Mouse (Mus musculus): Measurements from ENCODE around the gene Ckm.

The Ckm gene

GRCm38 (mm10) chr7:19432475-19432874 is 27.9 kb downstream of the Ckm start:
- no peak for DNase-seq (ENCODE audit: low spot score)

GRCm38 (mm10) chr7:19436276-19436675 is 31.7 kb downstream of the Ckm start:
- DNase-seq (ENCODE audit: low spot score): no peak

DNA sequence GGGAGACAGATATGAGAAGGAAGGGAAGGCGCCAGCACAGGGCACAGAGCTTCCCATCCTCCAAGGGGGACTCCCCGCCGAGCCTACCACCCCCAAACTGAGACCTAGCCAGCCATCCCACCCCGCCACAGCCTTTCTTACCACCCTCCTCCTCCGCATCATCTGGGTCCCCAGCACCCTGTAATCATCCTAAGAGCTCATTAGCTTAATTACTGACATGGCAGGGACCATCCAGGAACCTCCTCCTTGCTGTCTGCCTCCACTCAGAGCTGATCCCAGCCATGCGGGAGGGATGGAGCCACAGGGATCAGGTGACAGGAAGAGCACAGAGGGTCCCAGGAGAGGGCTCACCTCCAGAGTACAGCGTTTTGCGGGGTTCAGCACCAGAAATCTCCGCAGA is 32.5 kb downstream of the Ckm start:
- no peak for DNase-seq (ENCODE audit: low spot score)

DNA sequence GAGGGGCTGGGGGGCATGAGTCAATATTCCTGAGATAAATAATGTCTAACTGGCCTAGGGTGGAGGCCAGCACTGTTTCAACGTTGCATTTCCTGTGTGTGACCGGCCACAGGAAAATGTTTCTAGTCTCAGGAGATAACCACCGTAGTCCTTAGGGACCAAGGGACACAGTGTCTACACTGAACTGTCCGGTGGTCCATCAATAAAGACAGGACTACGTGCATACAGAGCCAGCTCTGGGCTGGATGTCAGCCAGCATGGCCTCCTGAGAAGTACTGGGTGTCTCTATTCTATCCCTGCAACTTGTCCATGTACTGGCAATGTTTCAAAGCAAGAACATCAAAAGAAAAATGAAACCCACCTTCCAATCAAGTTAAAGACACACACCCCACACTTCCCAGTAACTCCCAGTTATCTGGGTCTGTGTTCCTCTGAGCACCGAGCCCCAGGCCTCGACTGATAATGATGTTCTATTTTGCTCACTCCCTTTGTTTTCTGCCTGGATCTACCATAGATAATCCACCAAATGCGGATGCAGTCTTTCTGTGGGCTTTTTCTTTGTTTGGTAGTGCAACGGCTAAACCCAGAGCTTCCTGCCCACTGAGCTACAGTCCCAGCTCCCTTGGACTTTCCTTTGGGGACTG is 37.0 kb downstream of the Ckm start:
- DNase-seq (ENCODE audit: low spot score): no peak

- peak; percentile 35 for DNase-seq (ENCODE audit: low spot score)
Measured at GRCm38 (mm10) chr7:19443344-19443743, 38.8 kb downstream of the Ckm start.

DNA sequence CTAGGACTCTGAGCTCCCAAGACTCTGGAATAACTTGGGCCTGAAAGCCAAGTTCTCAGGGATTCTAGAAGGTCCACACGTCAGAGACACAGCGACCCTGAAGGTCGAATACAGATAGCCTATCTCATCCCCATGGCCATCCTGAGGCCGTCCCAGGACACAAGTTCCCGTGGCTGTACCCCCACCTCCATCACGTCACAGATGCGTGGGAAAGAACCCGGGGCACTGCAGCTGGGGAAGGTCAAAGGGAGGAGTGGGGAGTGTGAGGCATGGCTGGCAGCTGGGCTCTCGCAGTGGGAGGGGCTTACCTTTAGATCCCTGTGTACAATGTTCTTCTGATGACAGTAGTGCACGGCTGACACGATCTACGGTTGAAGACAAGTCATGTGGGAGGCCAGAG is 40.2 kb downstream of the Ckm start:
- peak; percentile 80 for DNase-seq (ENCODE audit: low spot score)

GRCm38 (mm10) chr7:19447689-19448088 is 43.1 kb downstream of the Ckm start:
- DNase-seq (ENCODE audit: low spot score): no peak

GRCm38 (mm10) chr7:19449165-19449564 is 44.6 kb downstream of the Ckm start:
- DNase-seq (ENCODE audit: low spot score): no peak

DNA sequence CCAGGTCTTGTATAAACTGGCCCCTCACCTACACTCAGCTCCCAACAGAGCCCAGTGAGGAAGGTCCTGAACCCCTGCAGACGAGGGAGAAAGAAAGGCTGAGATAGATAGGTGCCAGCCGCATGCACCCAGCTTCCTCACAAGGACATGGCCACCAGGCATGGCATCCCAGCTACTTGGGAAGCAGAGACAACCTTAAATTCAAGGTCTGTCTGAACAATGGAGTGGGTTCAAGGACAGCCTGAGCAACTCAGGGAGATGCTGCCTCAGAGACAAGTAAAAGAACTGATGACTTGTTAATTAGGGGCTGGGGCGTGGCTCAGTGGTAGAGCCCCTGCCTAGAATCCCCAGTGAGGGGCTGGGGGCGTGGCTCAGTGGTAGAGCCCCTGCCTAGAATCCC is 50.6 kb downstream of the Ckm start:
- DNase-seq (ENCODE audit: low spot score): peak; percentile 22

DNA sequence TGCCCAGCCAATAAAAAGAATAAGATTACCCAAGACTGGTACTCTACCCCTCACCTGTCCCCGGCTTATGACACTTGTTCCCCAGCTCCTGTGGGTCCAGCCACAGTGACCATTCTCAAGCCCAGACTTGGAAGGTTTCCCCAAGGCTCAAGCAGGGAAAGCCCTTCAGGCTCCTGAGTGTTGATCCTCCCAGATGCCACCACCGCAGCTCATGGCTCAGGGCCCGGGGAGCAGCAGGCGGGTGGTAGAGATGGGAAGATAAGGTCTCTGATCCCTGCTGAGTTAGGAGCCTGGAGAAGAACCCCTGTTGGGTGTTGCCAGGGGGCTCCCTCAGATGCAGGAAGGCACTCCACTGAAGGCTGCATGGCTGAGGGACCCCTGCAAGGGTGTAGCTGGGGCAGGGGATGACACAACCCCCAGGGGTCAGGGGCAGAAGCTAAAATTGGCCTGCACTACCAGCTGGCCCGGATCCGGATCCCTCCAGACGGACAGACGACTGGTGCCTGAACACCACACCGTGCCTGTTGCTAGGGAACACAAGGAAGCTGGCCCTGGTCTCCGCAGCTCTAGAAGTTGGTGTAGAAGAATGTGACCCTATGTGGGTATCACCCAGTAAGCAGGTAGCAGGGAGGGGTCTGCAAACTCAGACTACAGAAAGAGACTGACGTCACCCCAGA is 51.4 kb downstream of the Ckm start:
- DNase-seq (ENCODE audit: low spot score): no peak

DNA sequence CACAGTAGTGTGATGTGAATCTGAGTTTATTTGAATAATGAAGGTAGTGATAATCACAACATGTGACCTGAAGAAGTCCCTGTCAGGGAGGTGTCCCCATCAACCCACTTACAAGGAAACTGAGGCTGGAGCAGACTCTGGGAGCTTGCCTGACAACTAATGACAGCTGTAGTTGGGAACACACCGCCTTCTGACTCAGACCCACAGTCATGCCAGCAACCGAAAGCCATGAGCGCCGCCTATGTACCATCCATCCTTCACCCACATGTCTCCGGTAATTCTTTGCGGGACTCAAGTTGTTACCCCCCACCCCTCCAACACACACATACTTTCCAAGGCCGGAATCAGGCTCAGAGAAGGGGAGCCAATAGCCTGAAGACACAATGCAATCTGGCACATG is 52.1 kb downstream of the Ckm start:
- DNase-seq (ENCODE audit: low spot score): no peak

DNA sequence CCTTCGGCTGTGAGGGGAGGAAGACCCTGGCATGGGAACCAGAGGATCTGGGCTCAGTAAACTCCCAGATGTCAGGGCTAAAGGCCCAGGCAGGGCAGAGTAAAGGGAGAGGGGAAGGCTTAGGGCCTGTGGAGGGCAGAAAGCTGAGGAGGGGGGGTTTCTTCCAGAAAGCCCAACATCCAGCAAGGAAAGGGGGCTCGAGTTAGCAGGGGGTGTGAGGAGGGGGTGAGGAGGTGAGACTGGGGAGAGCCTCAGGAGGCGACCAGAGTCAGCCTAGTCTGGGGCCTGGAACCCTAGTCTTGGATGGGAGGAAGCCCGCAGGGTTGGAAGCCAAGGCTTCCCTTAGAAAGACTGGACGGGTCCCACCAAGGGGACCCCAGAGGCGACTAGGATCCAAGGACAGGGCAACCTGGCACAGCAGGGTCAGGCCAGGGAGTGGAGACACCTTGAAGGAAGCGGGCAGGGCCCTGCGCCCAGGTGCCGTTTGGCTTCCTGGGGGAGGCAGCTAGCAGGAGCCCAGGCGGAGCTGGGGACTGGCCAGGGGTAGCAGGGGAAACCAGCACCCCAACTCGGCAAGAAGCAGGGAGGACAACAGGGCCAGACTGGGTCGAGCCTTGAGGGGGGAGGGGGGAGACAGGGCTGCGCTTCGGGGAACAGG is 53.0 kb downstream of the Ckm start:
- DNase-seq (ENCODE audit: low spot score): no peak

- peak; percentile 40 for DNase-seq (ENCODE audit: low spot score)
Measured at GRCm38 (mm10) chr7:19458072-19458486, 53.5 kb downstream of the Ckm start.

GRCm38 (mm10) chr7:19458591-19459111 is 54.1 kb downstream of the Ckm start, which contains the start of gene Mark4:
TSS of gene Mark4 (minus strand) at chr7:19458821.
- peak; percentile 72 for DNase-seq (ENCODE audit: low spot score)

GRCm38 (mm10) chr7:19459144-19459870 is 54.7 kb downstream of the Ckm start:
- no peak for DNase-seq (ENCODE audit: low spot score)

GRCm38 (mm10) chr7:19460500-19460899 is 55.9 kb downstream of the Ckm start:
- no peak for DNase-seq (ENCODE audit: low spot score)

GRCm38 (mm10) chr7:19461488-19461887 is 56.9 kb downstream of the Ckm start:
- DNase-seq (ENCODE audit: low spot score): peak; percentile 39

GRCm38 (mm10) chr7:19462443-19462842 is 57.9 kb downstream of the Ckm start:
- no peak for DNase-seq (ENCODE audit: low spot score)

- no peak for DNase-seq (ENCODE audit: low spot score)
Measured at GRCm38 (mm10) chr7:19462884-19463381, 58.4 kb downstream of the Ckm start, which contains the start of gene Exoc3l2. TSS of gene Exoc3l2 (plus strand) at chr7:19463331.

DNA sequence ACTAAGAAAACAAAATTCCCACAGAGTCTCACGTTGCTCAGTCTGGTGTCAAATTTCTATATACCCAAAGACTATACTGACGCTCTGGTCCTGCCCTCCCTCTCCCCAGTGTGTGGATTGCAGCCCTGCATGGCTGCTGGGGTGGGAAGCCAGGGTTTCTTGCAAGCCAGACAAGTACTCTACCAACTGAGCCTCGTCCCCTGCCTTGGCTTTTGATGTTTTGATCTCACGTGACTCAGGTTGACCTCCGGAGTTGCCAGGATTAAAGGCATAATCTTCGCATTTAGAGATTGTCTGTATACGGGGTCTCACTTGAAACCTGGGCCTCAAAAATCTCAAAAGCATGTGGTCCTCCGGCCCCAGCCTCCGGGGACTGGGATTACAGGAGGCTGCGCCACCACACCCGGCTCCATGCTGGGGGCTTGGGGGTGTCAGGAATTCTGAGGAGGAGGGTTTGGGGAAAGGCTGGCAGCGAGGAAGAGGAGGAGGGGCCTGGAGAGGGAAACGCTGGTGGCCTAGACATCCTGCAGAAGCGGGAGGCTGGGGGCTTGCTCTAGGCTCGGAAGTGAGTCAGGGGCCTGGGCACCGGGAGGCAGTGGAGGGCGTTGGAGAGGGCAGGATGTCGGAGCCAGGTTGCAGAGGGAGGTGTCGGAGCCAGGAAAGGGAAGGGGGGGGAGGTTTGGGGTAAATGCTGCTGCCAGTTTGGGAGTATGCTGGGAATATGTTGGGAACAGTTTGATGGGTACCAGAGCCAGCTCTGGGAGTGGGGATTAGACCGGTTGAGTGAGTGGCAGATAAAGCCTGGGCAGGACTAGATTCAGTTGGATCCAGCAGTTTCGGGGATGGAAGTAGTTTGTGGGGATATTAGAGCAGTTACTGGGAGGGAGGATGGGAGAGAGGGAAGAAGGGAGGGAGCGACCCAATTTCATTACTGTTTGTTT is 60.1 kb downstream of the Ckm start:
- DNase-seq (ENCODE audit: low spot score): no peak

GRCm38 (mm10) chr7:19466602-19467145 is 62.1 kb downstream of the Ckm start:
- no peak for DNase-seq (ENCODE audit: low spot score)
